Mouse (Mus musculus) CD4-positive helper T cell, adult 2 months (primary cell): ENCODE data around the gene Ldoc1.

ENCODE experiments used
- DNase-seq: peaks from one replicate; pipeline ENCODE4 v3.0.0-alpha.2; 2012; ENCODE audit warnings: low read depth, missing footprints, low spot score

The Ldoc1 gene

GRCm38 (mm10) chrX:61709302-61710033 lies at the start of gene Ldoc1:
Gene Ldoc1, plus strand, starts transcription at chrX:61709497.
- no peak for DNase-seq

GRCm38 (mm10) chrX:61710131-61710530 lies 834 bp downstream of the Ldoc1 start:
- no peak for DNase-seq

- no peak for DNase-seq
Observed at GRCm38 (mm10) chrX:61722281-61723028, 13.2 kb downstream of the Ldoc1 start.

DNA sequence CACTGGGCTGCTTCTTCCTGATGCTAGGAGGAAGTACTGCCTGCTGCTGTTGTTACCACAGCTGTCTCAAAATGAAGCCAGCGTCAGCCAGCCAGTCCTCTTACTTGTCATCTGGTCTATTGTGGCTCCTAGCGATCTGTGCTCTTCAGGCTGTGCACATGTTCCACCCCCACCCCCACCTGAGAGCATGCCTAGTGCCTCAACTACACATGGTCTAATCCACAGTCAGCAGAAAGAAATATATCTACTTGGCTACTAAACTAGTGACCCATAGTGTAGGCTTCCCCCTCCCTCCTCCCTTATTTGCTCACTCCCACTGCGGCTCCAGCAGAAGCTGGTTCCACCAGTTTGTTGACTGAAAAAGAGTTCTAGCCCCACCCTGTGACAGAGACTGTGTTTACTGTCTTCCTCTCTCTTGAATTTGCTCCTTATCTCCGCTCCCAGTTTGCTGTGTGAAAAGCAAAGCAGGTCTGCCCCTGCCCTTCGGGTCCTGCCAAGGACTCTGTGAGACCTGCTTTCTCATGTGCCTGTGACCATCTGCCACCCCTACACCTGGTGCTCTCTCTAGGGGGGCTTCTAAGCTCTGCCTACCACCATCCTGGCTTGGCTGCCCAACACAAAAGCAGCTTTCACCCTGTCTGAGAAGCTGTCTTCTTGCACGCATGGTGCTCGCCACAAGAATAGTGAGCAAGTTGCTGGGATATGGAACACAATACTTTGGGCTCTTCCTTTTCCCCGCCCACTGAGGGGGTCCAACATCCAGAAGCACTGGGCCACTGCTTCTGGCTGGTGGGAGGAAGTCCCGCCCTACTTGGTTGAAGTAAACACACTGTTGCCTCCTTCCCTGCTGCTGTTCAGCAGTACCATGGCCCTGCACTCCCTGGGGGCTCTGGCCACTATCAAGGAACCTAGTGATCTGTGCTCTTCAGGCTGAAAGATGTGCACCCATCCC lies 14.0 kb downstream of the Ldoc1 start:
- no peak for DNase-seq

GRCm38 (mm10) chrX:61727516-61728310 lies 18.4 kb downstream of the Ldoc1 start:
- no peak for DNase-seq
